Mouse (Mus musculus): Measurements from ENCODE around the gene Ggn. TPM values are rescaled to one million over a fixed set of nuclear protein-coding genes. Genes with fewer than 3 reads are reported as not detected.
"Not testable (repeated sequence)": the region's sequence is repeated elsewhere in the genome, so short reads cannot be mapped to it uniquely, and the experiment has no call there.

Ggn gene
- polyA plus RNA-seq, 2 experiments from 2014 or later: not detected

GRCm38 (mm10) chr7:29212775-29213560 is 43.0 kb downstream of the Ggn start:
- not testable (repeated sequence) for ATAC-seq

GRCm38 (mm10) chr7:29213675-29214082 is 43.7 kb downstream of the Ggn start, which contains the start of gene Catsperg1:
Catsperg1 (minus strand) TSS chr7:29214035.
- ATAC-seq: no peak

GRCm38 (mm10) chr7:29214236-29214635 is 44.2 kb downstream of the Ggn start:
- no peak for ATAC-seq

GRCm38 (mm10) chr7:29214846-29215245 is 44.8 kb downstream of the Ggn start:
- ATAC-seq: no peak

Other genes starting within 250 kb of the Ggn start
- gene Actn4, start 207.9 kb upstream of the Ggn start, polyA plus RNA-seq (2017; shearing (Covaris generic)): 100 to 1,000 TPM in 1 of 2 experiments, 10 to 100 TPM in 1; 82.6 to 106 TPM
- gene Eif3k, start 188.3 kb upstream of the Ggn start, polyA plus RNA-seq (2017; shearing (Covaris generic)): 100 to 1,000 TPM; 656 to 763 TPM
- gene Map4k1, start 188.2 kb upstream of the Ggn start, polyA plus RNA-seq (2017; shearing (Covaris generic)): 100 to 1,000 TPM in 1 of 2 experiments, 10 to 100 TPM in 1; 93.7 to 171 TPM
- under 1 TPM in 1 of 2 experiments, not detected in 1; 0.05 TPM for gene Ryr1, start 45.0 kb upstream of the Ggn start, polyA plus RNA-seq (2017; shearing (Covaris generic))
- gene Rasgrp4, start 35.4 kb upstream of the Ggn start, polyA plus RNA-seq (2017; shearing (Covaris generic)): 1 to 10 TPM; 1.1 to 3.2 TPM
- gene Fam98c, start 14.0 kb upstream of the Ggn start, polyA plus RNA-seq (2017; shearing (Covaris generic)): 1 to 10 TPM; 8.3 to 9.4 TPM
- under 1 TPM in 1 of 2 experiments, not detected in 1; 0.42 TPM for gene Spred3, start 201 bp downstream of the Ggn start, polyA plus RNA-seq (2017; shearing (Covaris generic))
- gene Psmd8, start 10.5 kb downstream of the Ggn start, polyA plus RNA-seq (2017; shearing (Covaris generic)): 100 to 1,000 TPM; 163 to 175 TPM
- under 1 TPM; 0.44 to 0.56 TPM for gene Catsperg1, start 43.8 kb downstream of the Ggn start, polyA plus RNA-seq (2017; shearing (Covaris generic))
- 1 to 10 TPM; 2.5 to 5.3 TPM for gene Kcnk6, start 62.3 kb downstream of the Ggn start, polyA plus RNA-seq (2017; shearing (Covaris generic))
- 10 to 100 TPM; 58.4 to 71.7 TPM for gene Yif1b, start 68.1 kb downstream of the Ggn start, polyA plus RNA-seq (2017; shearing (Covaris generic))
- gene 2200002D01Rik, start 78.3 kb downstream of the Ggn start, polyA plus RNA-seq (2017; shearing (Covaris generic)): 1 to 10 TPM; 1.0 to 1.6 TPM
- gene Spint2, start 111.7 kb downstream of the Ggn start, polyA plus RNA-seq (2017; shearing (Covaris generic)): 10 to 100 TPM; 71.7 to 73.2 TPM
- gene Ppp1r14a, start 119.1 kb downstream of the Ggn start, polyA plus RNA-seq (2017; shearing (Covaris generic)): not detected
- gene Dpf1, start 133.7 kb downstream of the Ggn start, polyA plus RNA-seq (2017; shearing (Covaris generic)): not detected

Data from CD4-positive, CD25-positive, alpha-beta regulatory T cell, adult 4 months (primary cell).